Mouse (Mus musculus) retina, adult 2 months (tissue): ENCODE results near the gene Dusp13.

Experiments used
- DNase-seq: peaks from one replicate; pipeline ENCODE4 v3.0.0-alpha.2; 2012; ENCODE audit warnings: low read depth, low spot score

Gene Dusp13

DNA sequence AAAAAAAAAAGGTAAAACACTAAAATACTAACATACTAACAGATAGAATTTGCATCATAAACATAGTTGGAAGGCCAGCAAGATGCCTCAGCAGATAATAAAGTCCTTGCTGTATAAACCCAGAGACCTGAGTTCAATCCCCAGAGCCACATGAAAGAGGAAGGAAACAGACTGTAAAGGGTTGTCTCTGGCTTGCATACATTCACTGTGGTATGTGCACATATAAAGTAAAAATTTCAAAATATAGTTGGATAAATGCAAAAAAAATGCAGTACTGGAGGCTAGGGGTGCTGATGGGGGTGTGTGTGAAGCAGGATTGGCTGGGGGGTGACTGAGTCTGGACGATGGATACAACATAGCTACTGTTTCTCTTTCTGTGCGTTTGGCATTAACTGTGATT, 45.5 kb downstream of the Dusp13 start:
- DNase-seq: no peak

DNA sequence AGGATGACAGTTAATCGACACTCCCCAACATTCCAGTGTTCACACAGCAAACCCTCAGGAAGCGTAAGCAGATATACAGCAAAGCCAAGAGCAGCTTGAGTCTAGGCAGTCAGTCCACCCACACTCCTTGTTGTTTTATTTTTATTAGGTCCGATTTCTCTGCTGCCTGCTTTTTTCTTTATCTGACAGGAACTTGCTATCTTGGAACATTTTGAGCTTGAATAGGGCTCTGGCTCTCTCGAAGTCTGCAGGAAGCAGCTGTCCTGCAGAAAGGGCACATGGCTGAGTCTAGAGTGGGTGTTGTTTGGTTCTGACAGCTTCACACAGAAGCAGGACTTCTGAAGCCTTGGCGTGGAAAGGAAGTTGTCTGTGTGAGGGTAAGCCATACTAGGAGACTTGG, 47.7 kb downstream of the Dusp13 start:
- DNase-seq: no peak

DNA sequence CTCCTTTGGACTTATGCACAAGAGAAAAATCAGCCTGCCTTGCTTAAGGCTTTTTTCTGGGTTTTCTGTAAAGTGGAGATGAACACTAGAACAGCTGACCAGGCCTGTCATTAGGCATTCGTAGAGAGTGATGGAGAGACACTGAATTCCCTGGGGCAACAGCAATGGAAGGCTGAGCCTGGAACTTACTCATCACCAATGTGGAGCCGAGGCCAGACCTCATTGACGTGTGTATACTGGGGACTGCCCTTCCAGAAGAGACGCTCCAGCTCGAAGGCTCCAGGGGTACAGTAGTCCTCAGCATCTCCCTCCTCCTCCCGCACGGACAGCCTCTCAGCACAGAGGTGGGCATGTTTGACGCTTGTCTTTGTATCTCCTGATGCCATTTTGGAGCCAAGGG, 48.3 kb downstream of the Dusp13 start:
- no peak for DNase-seq

DNA sequence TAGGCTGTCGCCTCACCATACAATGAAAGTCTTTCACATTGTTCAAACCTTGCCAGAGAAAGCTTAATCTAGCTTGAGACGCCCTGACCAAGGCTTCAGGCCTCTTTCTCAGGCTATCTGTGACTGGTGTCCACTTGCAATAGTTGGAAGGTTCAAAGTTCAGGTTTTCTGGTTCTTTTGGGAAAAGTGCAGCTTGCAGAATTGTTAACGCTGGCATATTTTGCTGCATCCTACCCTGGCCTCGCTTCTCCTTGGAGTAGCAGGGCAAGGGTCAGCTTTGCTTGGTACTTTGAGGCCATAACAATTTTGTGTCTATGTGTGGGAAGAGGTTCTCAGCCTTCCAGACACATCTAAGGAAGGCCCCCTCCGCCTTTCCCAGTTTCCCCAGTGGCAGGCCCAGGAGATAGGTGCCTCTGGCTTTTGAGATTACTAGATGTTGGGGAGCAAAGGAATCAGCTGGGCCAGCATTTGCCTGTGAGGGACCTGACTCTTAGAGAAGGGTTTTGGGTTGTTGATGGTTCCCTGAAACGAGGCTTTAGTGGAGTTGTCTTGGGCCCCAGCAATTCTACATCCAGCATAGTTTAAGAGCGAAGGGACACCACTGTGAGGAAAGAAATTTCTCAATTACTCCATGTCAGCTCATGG, 54.7 kb downstream of the Dusp13 start:
- no peak for DNase-seq

DNA sequence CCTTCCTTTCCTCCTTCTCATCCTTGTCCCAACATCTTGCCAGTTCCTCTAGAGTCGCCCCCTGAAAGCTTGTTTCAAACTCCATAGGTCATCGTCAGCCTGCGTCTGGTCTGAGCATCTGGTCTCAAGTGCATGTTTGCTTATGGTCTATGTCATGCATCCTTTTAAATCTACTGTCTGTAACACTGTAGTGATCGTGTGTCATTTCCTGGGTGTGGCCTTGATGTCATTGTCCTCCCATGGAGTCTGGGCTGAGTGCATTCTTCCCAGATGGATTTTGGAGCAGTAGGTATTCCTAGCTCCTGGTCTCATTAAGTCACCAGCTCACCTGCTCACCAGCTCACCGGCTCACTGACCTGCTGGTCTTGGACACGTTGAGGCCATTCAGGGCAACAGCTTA, 56.0 kb downstream of the Dusp13 start:
- no peak for DNase-seq

DNA sequence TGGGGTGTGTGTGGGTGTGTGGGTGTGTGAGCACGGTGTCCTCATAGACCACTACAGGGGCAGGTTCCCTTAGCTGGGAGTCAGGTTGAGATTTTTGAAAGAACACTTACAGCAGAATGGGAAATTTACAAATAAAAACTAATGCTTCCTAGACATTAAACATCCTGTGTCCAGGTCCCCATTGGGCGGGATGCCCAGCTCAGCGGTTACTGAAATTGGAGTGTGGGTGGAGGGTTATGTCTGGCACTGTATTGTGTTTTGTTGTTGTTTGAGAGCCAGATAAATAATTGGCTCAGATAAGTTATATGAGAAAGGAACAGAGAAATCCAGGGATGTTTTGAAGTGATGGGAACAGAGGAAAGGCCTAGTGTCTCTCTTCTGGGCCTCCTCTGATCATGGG, 59.9 kb downstream of the Dusp13 start:
- no peak for DNase-seq

DNA sequence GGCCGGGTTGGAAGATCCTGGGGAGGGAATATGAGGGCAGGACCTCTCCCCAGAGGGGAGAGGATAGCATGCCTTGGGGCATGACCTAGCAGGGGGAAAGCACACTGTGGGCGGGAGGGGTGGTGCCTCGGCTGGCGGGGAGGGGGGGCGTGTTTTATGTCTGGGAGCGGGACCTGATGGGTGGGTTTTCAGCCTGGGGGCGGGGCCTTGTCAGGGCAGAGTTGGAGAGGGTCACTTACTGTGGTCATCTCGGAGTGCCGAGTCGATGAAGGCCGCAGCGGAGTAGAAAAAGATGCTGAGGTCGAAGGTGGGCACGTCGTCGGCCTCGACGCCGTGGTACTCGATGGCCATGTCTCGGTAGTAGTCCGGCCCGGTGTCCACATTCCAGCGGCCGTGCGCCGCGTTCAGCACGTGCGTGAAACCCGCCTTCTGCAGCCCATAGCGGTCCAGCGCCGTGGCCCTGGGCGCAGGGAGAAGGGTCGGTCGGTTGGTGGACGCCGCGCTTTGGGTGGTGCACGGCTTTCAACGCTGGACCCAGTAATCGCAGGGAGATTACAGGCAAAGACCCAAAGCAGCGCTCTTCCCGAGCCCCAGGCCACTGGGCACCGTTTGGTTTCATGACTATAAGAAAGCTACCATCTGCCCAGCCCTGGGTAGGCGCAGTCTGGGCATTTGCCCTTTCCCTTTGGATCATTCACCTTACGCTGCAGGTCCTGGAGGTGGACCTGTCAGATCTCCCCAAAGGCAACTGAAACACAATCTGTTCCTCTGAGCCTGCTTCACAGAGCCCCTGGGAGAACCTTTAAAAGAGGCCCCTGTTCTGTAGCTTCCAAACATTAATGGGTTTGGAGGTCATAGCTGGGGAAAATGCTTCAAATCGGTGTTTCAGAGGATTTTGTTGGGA, 64.4 kb downstream of the Dusp13 start:
- no peak for DNase-seq

DNA sequence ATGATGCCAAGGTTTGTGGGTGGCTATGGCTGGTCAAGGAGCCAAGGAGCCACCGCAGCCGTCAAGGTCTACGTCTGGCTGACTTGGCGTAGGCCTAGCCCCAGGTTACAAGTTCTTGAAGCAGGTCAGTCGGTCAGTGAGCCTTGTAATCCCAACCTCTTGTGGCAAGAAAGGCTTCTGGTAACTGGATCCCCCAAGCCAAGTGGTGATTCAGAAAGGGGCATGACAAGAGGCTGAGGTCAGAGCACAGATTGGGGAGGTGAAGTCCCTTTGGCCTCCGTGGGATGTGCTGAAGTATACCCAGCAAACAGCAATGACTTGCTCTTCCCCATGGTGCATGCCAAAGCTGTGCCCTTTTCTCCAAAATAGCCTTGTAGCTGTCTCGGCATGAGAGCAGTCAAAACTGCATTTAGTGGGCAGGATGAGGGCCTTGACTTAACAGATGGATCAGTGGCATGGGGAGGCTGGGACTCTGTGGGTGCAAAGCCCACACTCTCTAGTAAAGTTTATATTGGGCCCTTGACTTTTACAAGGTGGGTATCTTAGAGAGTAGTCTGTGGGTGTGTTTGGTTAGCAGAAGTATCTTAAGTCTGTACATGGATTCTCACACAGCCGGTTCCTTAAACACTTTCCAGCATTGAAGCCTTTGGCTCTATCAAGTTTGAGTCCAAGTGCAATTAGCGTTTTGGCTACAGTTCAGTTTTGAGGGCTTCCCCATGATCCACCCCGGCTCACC, 65.4 kb downstream of the Dusp13 start:
- DNase-seq: no peak

DNA sequence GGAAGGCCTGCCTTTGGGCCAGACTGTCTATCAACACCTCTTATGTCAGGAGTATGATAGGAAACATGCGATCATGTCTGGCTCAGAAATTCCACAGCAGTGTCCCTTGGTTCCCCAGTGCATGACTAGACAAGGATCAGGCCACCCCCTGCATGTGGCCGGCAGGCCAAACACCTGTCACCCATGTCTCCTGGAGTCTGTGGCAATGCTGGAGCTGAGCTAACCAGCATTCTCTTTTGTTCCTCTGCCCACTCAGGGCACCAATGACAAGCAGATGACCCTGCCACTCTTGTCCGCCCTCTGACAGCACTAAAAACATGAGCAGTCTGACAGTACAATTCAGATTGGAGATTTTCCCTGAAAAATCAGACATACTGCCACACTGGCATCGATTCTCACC, 67.1 kb downstream of the Dusp13 start:
- DNase-seq: no peak
